Mouse (Mus musculus) left cerebral cortex, postnatal 25 days (tissue): ENCODE results near the gene Epha3. TPM values are rescaled to one million over a fixed set of nuclear protein-coding genes. Genes with fewer than 3 reads are reported as not detected.

Experiments
- DNase-seq, 2 experiments: peaks; one replicate each; pipeline ENCODE4 v3.0.0; 2022; ENCODE audit warnings: low spot score in 2 of 2, mixed read lengths in 1 of 2
- intact Hi-C: fragments of 180-260 bp; cut with DNase I; formaldehyde crosslinking; loops from one replicate; pipeline ENCODE4 v1.15.1; 2025
- total RNA-seq, 2 experiments: library from RNA; stranded (reverse); gene quantifications; 2 replicates each; pipeline ENCODE4 v1.2.3; 2021

Epha3 gene
- total RNA-seq, 2 experiments from 2014 or later: 15.3 to 18.2 TPM

DNA sequence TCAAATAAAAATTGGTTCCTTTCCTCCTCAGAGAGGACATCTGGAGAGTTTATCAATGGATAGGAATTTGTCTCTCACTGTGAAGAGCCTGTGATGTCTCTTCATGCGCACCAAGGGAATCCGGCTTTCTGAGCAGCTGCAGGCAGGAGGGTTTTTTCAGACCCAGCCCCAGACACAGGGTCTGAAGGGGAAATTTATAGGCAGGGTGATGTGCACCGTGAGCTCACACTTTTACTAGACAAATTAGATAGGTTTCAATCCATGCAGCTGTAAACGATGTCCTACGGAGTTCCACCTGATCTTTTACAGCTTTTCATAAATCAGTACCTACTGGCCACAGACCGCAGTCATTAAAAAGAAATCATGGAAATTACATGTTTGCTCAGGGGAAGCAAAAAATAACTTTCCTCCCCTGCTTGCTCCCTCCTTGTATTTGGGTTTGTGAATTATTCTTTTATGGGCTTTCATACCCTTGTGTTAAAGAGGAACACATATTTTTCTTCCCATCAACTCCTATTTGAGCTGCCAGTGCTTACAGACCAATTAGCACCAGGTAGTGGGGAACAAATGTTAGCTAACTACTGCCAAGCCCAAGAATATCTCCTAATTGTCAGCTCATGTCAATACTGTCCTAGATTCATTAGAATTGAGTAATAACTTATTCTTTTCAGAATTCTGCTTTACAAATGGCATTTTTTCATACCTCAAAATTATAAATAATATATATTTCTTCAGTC is 307.4 kb downstream of the Epha3 start:
- intact Hi-C loops: no loop called here
- DNase-seq: no peak

- DNase-seq: no peak
- intact Hi-C loops: no loop called here
Observed at GRCm38 (mm10) chr16:63552531-63552930, 311.4 kb downstream of the Epha3 start.

GRCm38 (mm10) chr16:63539489-63539888 is 324.5 kb downstream of the Epha3 start:
- intact Hi-C loops: no loop called here
- DNase-seq: no peak

- intact Hi-C loops: no loop called here
- no peak for DNase-seq
Observed at GRCm38 (mm10) chr16:63528821-63529220, 335.2 kb downstream of the Epha3 start.

DNA sequence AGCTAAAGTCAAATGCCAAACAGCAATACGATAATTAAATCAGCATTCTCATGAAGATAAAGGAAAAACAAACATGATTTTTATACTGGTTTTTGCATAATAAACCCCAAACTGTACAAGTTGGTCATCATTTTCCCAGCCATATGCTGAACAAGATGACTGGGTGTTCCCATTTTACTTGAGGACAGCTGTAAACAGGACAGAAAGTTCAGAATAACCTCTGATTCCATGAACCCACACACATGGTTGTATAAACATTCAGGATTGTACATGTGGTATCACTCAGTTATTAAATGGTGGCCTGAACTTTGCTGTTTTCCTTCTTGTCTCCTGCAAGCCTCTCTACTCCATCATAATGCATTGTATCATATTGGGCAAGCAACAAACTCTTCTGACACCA is 346.3 kb downstream of the Epha3 start:
- intact Hi-C loops: no loop called here

DNA sequence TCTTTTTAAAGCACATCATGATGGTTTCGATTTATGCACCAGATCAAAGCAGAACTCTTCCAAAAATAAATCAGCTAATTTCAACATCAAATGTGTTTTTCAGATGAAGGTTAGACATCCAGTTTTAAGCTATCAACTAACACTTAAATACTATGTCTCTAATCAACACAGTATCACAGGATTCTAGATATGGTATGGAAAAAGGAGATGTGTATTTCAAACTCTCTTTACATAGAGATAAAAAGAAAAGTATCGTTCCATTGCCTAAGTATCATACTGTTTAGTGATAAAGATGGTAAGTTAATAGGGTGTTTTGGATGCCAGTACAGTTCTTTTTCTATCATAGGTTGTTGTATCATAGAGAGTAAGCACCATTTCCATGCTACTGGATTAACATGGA is 353.9 kb downstream of the Epha3 start:
- intact Hi-C loops: no loop called here
- no peak for DNase-seq

More for the DNA sequence above, 346.3 kb downstream of the Epha3 start:
- no peak for DNase-seq

DNA sequence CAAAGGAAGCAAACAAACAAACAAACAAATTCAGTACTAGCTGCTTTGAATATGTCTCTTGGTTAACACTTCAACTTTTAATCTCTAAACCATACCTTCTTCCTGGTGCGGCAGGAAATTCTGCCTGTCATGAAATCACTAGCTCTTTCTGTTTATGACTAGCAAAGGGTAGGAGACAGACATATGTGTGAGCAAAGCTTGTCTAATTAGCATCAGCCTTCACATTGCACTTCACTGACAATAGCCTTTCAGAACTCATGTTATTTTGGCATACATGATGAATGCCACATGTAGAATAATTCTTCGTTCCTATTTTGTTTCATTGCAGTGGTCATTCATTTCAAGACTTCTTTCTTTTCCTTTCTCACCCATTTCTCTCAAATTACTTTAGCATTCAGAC is 357.5 kb downstream of the Epha3 start:
- no peak for DNase-seq
- intact Hi-C loops: no loop called here

DNA sequence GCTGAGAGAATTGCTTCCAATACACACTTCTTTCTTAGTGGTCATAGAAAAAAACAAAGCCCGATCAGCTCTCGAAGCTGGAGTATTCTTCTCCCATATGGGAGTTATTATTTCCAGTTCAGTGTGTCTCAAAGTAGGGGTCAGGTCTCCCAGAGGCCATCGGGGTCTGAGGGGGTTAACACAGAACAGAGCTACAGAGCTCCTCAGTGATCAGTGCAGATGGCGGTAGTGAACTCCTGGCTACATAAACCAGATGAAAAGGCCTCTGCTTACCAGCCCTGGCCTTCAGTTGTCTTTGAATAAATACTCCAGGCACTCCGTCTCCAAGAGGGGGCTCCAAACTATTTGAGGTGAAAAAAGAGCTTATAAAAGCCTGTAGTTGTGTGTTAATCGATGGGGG is 362.5 kb downstream of the Epha3 start:
- DNase-seq: no peak
- intact Hi-C loops: no loop called here

DNA sequence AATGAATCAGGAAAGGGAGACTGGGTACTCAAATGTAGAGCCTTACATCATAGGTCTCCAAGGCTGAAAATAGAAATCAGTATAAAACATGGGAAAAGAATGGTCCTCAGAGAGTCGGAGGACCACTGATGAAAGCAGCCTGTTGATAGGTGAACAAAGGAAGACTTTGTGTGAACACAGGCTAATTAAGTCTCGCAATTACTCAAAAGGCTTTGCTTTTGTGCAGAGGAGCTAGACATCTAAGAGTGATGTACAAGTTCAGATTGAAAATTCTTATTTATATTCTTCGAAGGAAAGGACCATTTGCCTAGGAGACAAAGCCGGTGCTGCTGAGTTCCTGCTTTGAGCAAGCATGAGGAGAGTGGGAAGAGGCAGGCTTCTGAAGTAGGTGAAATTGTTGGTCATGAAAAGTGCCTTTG is 363.0 kb downstream of the Epha3 start:
- no peak for DNase-seq
- intact Hi-C loops: no loop called here
